In the genomic region with DNA sequence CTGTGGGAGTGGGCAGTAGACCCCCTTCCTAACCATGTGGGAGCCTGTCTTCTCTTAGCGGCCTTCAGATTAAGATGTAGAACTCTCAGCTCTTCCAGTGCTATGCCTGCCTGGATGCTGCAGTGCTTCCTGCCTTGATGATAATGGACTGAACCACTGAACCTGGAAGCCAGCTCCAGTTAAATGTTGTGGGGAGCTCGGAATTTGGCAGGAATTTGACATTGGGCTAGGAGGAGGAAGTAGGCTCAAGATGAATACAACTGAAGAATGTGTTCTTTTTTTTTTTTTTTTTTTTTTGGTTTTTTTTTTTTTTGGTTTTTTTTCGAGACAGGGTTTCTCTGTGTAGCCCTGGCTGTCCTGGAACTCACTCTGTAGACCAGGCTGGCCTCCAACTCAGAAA, we compare ENCODE assay signal across 1 mouse cellular context. TPM values are rescaled to one million over a fixed set of nuclear protein-coding genes. Genes with fewer than 3 reads are reported as not detected.
"Had no signal": no experiment of that assay in that cellular context is flagged by ENCODE, and none has a peak within 500 bp of the region (broad histone marks: within the 10 kb centered on the region; RNA-seq: fewer than 3 reads in every experiment).

No protein-coding gene starts in this region.

RNA-seq across cellular contexts. Expression of a gene that starts 20.5 kb away (rescaled TPM):
- total RNA-seq: neutrophil, adult 5-6 weeks had no signal
